Mouse (Mus musculus) mature B cell (primary cell): ENCODE measurements around the gene Il25.
"Not testable (repeated sequence)": the region's sequence is repeated elsewhere in the genome, so short reads cannot be mapped to it uniquely, and the experiment has no call there.

Experiments used
- in situ Hi-C: fragments of 300-500 bp; cut with MboI; formaldehyde crosslinking; loops from 2 replicates; pipeline ENCODE4 v1.14.3; 2019

Gene Il25

DNA sequence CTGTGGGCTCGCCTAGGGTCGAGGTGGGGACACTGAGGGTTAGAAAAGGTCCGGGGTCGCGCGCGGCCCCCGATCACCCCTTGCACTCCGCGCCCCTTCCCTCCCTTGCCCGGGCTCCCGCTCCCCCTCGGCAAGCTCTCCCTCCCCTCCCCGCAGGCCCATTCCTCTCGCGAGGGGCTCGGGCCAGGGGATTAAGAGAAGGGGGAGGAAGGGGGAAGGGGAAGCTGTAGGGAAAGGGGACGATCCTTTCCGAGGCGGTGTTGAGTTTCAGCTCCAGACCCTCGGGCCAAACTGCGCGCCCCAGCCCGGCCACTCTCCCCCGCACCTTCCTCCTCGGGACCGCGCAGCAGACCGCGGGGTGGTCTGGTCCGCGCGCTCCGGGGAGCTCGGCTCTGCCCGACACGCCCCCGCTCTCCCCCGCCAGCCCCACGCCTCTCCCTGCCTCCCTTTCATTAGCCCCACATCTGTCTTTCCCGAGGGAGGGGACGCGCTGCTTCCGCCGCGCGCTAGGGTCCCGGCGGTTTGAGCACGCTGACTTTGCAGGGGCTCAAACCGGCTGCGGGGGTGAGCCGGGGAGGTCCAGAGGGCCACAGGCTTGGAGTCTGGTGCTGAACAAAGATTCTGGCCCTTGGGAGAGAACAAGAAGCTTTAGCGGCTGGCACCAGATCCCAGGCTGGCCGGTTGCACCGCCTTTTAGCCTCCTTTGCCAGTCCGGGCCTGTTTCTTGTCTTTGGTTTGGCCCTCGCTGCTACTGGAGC lies 5.9 kb upstream of the Il25 start:
- in situ Hi-C loops = no loop called here

DNA sequence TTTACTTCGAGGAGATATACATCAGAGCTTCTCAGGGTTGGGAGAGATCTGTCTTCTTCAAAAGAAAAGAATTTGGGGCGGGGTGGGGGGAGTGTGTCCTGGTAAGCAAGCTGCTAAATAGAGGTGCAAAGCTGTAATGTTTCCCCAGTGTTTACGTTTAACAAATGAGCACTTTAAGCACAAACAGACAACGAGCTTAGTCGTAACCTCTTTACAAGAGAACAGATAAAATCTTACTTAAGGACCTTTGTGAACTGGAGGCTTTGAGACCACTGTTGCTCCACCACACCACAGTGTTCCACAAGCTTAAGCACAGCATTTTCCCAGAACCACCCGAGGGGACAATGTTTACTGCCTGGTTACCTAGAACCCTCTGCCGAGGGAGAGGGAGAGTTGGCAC lies 5.2 kb upstream of the Il25 start:
- in situ Hi-C loops = no loop called here

DNA sequence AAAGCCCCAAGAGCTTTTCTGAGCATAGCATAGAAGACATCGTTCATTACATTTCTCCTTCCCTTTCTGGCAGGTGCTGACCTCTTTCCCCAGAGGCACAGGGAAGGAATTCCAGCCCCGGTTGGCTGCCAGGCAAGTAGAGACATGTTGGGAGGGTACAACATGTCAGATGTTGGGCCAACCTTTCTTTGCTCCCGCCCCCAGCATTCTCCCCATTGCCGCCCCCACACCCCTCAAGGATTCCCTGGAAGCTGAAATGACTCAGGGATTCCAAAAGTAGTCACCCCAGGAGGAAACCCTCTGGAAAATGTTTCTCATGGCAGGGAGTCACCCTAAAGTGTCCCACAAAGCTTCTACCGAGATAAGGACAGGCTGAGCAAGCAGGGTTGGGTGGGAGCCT lies 2.7 kb upstream of the Il25 start:
- in situ Hi-C loops = no loop called here

DNA sequence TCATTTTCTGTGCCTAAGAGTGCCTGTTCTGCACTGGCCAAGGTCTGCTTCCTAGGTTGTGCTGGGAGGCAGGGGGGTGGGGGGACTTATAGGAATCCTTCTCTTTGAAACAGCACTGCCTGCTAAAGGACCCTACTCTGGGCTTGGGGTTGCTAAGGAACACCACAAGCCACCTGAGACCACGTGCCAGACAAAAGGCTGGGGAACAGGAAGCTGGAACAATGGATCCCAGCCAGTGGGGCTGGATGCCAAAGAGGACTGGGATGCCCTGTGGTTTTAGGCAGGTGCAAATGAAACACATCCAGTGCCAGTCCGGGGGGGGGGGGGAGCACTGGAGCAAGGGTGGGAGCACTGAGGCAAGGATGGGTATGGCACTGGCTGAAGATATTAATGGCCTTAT lies 2.1 kb upstream of the Il25 start:
- in situ Hi-C loops = no loop called here

DNA sequence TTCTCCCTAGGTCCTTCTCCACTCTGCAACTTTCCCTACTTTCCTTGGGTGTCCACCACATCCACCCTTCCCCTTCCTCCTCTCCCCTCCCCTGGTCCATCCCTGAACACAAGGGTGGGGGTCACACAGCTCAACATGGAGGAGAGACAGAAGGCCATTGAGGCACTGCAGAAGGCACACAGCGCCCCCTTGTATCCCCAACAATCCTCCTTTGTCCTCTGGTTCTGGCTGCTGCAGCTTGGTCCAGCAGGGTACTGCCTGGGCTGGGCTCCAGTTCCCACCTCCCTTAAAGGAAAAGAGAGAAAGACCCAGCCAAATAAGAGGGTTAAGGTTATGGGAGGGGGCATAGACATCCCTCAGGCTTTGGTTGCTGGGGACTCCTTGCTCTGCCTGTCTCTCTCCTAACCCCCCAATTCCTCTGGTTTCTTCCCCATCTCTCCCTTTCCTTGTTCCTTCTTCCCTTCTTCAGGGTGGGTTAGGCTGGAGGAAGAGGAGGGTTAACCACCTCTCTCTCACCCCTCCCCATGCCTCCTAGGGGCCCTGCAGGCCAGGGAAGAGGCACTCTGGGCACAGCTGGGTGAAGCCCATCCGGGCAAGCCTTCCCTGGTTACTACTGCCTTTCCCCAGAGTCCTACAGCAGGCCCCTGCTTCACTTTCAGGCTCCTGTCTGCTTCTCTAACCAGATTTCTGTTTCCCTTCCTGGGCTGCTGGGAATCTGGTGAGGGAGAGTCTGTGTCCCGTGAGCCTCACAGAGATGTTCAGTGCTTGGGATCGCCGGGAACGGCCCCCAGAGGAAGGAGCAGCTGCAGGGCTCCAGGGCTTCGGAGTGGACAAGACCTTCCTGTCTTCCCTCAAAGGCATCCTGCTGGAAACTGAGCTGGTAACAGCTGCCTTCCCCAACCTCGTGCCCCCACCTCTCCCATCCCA lies 3.7 kb downstream of the Il25 start, which contains the start of gene Cmtm5:
Gene Cmtm5 (plus strand): TSS at position 358 of the 927 bp plus-strand sequence.
- in situ Hi-C loops = no loop called here

DNA sequence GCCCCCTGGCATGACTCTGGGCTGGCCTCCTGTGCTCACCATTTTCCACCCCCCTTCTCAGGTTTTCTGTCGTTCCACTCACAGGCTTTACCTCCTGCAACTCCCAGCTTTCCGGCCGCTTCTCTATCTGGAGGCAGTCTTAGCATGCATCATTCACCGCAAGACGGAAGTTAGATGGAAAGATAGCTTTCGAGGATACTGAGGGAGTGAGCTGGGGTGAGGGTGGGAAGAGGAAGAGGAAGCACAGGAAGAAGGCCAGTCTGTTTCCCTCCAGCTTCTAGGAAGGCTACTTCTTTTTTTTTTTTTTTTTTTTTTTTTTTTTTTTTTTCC lies 4.3 kb downstream of the Il25 start:
- in situ Hi-C loops = no loop called here

DNA sequence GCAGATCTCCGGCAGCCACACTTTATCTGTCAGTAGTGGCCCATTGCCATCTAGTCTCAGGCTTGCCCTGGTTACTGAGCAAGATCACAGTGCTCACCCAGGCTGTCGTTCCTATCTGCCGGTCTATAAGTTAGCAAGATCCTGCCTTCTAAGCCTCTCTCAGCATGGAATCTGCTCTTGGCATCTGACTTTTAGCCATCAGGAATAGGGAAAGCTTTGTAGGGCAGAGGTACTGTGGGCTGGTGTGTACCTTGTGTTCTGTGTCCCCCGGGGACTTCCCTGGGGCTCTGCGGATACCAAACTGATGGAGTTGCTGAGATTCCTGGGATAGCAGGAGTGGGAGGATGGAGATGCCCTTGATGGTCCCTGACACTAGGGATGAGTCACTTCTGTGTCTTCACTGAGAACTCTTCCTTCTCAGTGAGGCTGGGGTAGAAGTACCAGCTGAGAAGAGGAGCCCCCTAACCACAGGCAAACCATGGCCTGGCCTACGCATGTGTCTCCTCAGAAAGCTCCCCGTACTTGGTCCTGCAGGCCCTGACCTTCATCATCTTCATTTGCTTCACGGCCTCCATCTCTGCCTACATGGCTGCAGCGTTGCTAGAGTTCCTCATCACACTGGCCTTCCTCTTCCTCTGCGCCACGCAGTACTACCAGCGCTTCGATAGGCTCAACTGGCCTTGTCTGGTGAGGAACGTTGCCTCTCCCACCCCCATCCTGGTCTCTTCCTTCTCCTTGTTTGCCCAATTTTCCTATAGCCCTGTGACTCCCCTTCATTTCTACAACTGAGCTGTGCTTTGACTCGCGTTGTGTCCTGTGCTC lies 5.1 kb downstream of the Il25 start:
- in situ Hi-C loops = no loop called here

DNA sequence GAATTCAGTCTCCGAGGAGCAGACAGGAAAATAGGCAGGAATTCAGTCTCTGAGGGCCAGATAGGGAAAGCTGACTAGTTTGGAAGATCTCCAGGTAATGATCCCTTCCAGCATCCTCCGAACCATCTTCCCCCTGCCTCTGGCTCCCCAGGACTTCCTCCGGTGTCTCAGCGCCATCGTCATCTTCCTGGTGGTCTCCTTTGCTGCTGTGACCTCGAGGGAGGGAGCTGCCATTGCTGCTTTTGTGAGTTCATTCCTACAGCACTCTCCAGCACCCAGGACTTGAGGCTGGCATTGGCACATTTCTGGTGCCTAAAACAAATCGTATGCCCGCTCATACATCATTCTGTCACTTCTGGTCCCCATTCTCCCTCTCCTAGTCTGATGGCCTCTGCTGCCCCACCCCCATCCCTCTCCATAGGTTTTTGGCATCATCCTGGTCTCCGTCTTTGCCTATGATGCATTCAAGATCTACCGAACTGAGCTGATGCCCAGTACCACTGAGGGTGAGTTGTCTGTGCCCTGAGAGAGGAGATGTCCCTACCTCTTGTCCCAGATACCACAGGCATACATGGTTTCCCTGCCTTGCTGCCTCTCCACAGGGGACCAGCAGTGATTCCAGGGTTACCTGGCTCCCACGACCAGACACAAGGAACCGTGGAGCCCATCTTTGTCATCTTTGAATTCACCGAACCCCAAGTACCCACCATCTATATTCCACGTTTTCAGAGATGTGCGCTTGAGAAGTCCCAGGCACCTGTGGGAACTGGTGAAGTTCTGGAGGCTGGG lies 6.1 kb downstream of the Il25 start:
- in situ Hi-C loops = no loop called here

DNA sequence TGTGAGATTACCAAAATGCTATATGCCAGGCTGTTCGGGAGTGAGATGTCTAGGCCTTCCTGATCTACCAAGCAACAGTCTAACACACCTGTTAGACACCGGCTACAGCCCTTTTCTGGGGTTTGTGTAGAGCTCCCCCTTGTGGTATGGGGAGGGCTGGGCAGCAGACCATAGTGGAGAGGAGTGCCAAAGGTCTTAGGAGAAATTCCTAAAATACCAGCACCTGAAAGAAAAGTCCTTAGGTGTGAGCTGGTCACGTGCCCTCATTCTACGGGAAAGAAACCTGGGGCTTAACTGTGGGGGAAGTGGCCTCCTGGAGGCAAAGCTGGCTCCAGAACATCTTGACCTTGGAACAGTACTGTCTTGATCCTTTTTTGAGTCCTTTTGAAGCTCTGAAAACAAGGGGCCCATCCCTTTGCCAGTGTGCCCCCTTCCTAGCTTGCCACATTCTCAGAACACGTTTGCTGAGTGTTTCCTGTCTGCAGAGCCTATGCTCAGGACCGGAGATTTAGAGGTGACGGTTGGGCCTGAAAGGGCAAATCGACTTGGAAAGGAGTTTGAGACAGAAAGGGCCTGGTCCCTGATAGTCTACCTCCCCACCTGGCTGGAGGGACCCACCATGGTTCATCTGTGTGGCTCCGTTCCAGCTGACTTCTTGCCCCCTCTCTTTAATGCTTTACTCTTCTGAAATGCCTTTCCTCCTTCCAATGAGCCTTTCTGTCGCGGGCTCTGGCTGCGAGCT lies 7.1 kb downstream of the Il25 start:
- in situ Hi-C loops = no loop called here

DNA sequence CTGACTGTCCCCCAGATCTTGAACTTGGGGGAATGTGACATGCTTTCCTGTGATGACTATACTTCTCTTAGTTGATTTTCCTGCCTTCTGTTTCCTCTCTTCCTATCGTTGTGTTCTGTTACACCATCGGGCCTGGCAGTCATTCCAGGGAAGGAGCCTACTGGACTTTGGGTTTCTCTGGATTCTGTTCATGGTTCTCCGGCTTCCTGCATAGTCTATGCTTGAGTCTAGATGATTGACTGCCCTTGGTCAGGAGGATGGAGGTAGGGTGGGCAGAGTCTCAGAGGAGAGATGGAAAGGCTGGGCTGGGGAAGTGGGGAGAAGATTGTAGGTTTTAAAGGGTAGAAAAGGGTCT lies 7.7 kb downstream of the Il25 start:
- in situ Hi-C loops = no loop called here

DNA sequence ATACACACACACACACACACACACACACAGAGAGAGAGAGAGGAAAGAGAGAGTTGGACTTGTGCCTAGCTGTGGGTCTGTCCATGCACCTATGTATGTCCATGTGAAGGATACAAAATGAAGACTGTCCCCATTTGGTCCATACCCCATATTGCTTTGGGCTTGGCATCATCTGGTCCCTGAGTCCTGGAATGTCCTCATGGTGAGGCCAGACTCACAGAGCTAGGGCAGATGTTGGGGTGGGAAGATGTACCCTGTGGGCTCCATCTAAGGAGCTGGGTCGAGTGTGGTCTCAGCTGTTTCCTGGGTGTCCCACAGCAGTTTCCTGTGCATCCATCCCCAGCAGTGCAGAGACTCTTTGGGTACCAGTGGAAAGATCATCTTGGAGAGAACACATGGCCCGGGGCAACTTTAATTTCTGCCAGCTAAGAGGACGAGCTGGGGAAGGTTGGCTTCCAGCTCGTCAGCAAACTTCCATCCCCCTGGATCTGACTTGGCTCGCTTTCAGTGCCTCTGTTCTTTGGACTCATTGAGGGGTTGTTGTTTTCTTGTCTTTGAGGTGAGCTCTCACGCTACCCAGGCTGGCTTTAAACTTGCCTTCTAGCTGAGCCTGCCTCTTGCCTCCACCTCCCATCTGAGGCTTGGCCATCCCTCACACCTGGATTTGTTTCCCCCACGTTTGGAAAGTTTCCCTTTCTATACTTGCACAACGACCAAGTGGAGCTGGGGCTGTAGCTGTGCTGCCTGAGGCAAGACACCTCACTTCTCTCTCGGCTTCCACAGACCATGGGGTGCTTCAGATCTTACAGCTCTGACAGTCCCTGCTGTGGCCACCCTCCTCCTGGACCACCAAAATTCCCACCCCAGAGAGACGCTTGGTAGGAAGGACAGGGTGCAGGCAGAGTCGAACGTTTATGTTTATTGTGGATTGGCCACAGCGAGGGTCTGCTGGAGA lies 8.8 kb downstream of the Il25 start:
- in situ Hi-C loops = no loop called here

DNA sequence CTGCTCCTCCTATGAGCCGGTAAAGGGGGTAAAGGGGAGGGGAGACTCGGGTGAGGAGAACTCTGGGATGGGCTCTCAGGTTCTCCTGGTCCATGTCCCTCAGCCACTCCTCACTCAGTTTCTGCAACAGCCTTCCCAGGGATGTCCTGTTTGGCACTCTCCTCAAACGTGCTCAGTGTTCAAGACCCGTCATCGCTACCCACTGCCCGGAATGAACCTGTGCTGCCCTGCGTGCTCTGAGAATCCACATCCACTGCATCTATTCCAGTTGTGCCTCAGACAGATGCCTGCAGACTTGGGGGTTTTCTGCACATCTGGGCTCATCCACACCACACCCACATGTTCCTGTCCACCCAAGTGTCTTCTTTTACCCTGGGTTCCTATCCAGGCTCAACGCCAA lies 10.0 kb downstream of the Il25 start:
- in situ Hi-C loops = no loop called here

DNA sequence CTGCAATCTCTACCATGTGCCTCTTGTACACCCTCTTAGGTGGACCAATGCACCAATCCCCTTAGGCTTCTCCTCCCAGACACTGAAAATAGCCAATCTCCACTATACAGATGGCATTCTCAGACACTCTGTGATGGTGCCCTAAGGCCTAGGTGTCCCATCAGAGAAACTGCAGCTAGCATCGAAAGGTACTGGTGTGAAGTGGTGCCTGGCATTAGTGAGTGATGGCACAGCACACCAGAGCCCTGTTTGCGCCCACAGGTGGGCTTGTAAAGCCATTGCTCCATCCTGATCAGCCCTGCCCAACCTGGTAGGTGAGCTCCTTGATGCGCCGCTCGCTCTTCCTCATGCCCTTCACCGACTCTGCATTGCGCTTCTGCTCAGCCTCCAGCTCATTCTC lies 11.5 kb downstream of the Il25 start:
- in situ Hi-C loops = no loop called here

DNA sequence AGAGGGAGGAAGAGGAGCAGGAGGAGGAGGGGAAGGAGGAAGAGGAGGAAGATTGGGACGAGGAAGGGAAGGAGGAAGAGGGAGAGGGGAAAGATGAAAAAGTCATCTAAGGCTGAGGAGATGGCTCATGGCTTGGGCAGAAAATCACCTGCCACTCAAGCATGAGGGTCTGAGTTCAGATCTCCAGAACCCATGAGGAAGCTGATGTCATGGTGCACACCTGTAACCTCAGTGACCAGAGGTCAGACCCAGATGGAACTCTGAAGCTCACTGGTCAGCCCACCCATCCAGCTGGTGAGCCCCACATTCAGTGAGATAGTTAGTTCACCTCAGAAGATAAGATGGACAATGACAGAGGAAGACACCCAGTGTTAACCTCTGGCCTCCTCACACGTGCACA lies 12.4 kb downstream of the Il25 start:
- in situ Hi-C loops = no loop called here

DNA sequence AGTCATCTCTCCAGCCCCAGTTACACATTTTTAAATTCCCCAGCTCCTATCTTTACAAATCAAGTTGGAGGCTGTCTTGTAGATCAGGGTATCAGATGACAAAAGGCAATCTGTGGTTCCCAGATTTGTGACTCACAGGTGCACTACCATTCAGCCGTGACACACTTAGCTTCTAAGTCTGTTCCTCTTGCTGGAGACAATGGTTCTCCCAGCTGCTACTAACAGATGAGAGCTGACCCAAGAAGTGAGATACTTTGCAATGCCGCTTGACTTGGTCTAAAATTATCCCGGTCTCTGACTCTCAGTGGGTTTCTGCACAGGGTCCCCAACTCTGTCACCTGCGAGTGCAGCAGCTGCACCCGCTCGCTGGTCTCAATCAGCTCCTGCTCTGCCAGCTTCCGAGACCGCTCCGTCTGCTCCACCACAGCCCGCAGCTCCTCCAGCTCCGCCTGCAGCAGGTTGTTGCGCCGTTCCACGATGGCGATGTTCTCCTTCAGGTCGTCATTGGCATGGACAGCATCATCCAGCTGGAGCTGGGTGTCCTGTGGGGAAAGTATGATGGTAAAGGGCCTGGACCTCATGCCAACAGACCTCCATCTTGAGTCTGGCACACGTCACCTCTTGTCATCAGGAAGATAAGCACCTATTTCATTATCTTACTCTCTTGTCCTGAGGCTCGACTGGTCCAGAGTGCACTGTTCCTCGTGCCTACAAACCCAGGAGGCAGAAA lies 13.6 kb downstream of the Il25 start:
- in situ Hi-C loops = no loop called here

DNA sequence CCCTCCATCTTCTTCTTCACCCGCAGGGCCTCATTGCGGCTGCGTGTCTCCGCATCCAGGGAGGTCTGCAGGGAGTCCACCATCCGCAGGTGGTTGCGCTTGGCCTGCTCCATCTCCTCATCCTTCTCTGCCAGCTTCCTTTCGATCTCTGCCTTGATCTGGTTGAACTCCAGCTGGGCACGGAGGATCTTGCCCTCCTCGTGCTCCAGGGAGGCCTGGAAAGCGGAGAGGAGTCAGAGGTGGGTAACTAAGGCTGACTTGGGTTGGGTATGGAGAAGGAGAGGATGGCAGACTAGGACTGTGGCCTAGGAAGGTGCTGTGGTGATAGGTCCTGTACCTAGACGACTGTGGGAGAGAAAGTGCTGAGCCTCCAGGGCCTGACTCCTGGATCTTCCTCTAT lies 14.5 kb downstream of the Il25 start:
- in situ Hi-C loops = not testable (repeated sequence)

DNA sequence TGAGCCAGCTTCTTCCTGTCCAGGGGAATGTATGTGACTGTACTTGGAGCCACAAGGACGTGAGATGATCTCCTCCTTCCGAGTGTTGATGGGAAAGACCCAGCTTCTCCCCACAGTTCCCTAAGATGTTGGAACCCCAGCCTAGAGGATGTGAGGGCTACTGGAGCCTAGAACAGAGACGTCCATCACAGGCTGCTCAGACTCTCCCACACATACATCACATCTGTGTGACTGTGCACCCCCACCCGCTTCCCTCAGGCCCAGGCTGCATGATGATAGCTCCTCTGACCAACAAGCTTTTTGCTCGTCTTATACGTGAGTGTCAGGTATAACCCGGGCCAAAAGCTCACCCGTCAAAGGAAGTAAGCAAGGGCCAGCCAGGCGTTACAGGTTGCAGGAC lies 16.3 kb downstream of the Il25 start:
- in situ Hi-C loops = no loop called here

DNA sequence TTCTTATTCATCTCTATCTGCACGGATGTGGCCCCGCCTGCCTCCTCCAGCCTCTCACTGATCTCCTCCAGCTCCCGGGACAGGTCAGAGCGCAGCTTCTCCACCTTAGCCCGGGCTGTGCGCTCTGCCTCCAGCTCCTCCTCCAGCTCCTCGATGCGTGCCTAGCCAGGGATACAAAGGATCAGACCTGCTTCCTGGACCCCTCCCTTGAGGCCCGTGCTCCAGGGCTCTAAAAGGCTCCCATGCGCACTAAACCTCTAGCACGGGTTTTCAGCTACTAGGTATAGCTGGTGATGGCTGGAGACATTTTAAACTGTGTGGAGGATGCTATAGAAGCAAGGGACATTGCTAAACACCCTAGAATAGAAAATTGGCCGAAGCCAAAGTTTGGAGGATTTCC lies 18.0 kb downstream of the Il25 start:
- in situ Hi-C loops = no loop called here

DNA sequence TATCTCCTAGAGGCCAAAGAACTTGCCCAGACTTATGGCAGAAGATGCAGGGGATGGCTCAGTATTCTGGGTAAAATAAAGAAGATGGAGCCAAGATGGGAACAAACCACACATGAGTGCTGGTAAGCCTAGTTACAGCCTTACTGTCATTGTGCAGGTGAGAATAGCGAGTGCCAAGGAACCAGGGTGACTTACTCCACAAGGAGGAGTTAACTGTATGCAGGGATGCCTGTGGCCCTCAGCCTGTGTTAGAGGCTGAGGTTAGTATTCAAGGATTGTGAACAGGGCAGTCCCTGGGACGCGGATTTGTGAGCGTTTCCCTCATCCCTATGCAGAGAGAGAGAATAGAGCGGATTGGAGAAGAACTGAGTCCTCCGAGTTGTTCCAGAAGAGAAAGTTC lies 19.1 kb downstream of the Il25 start:
- in situ Hi-C loops = no loop called here
